Mouse (Mus musculus): Measurements from ENCODE around the gene Caml. TPM values are rescaled to one million over a fixed set of nuclear protein-coding genes. Genes with fewer than 3 reads are reported as not detected.

The Caml gene
- polyA plus RNA-seq (2017; shearing (Covaris generic)), result 42.0 TPM

GRCm38 (mm10) chr13:55622649-55623541, at the start of gene Caml:
TSS of gene Caml (plus strand) at chr13:55623005.

GRCm38 (mm10) chr13:55573432-55573831, 49.4 kb upstream of the Caml start, which contains the start of gene Tmed9:
TSS of gene Tmed9 (plus strand) at chr13:55573732.

GRCm38 (mm10) chr13:55599566-55600540, 23.0 kb upstream of the Caml start, which contains the start of gene B4galt7:
TSS of gene B4galt7 (plus strand) at chr13:55599896.

GRCm38 (mm10) chr13:55634639-55635127, 11.9 kb downstream of the Caml start, which contains the start of gene Ddx46:
TSS of gene Ddx46 (plus strand) at chr13:55635027.

Other genes starting within 250 kb of the Caml start
- not detected for gene Slc34a1, start 224.8 kb upstream of the Caml start, polyA plus RNA-seq (2017; shearing (Covaris generic))
- gene Pfn3, start 207.8 kb upstream of the Caml start, polyA plus RNA-seq (2017; shearing (Covaris generic)), result not detected
- 0.41 TPM for gene F12, start 196.2 kb upstream of the Caml start, polyA plus RNA-seq (2017; shearing (Covaris generic))
- 21.6 TPM for gene Grk6, start 177.9 kb upstream of the Caml start, polyA plus RNA-seq (2017; shearing (Covaris generic))
- gene Prr7, start 158.7 kb upstream of the Caml start, polyA plus RNA-seq (2017; shearing (Covaris generic)), result 0.27 TPM
- not detected for gene Dbn1, start 134.9 kb upstream of the Caml start, polyA plus RNA-seq (2017; shearing (Covaris generic))
- 16.3 TPM for gene Pdlim7, start 109.3 kb upstream of the Caml start, polyA plus RNA-seq (2017; shearing (Covaris generic))
- gene Dok3, start 93.7 kb upstream of the Caml start, polyA plus RNA-seq (2017; shearing (Covaris generic)), result 2.0 TPM
- 86.5 TPM for gene Ddx41, start 86.3 kb upstream of the Caml start, polyA plus RNA-seq (2017; shearing (Covaris generic))
- 24.6 TPM for gene Fam193b, start 51.9 kb upstream of the Caml start, polyA plus RNA-seq (2017; shearing (Covaris generic))
- 347 TPM for gene Tmed9, start 49.3 kb upstream of the Caml start, polyA plus RNA-seq (2017; shearing (Covaris generic))
- 46.3 TPM for gene B4galt7, start 23.1 kb upstream of the Caml start, polyA plus RNA-seq (2017; shearing (Covaris generic))
- 87.5 TPM for gene Ddx46, start 12.0 kb downstream of the Caml start, polyA plus RNA-seq (2017; shearing (Covaris generic))
- 8.5 TPM for gene B230219D22Rik, start 70.1 kb downstream of the Caml start, polyA plus RNA-seq (2017; shearing (Covaris generic))
- 69.1 TPM for gene Txndc15, start 91.6 kb downstream of the Caml start, polyA plus RNA-seq (2017; shearing (Covaris generic))
- gene Pcbd2, start 104.4 kb downstream of the Caml start, polyA plus RNA-seq (2017; shearing (Covaris generic)), result 7.5 TPM
- not detected for gene Catsper3, start 161.6 kb downstream of the Caml start, polyA plus RNA-seq (2017; shearing (Covaris generic))
- not detected for gene Pitx1, start 213.2 kb downstream of the Caml start, polyA plus RNA-seq (2017; shearing (Covaris generic))